Mouse (Mus musculus) common myeloid progenitor, adult 5-6 weeks (primary cell): ENCODE data around the gene Farsa. TPM values are rescaled to one million over a fixed set of nuclear protein-coding genes. Genes with fewer than 3 reads are reported as not detected.

Experiments
- ATAC-seq: replicated peaks from 2 replicates; pipeline ENCODE4 v1.8.0; 2016; ENCODE audit warnings: low read depth, mild to moderate bottlenecking, moderate TSS enrichment, inconsistent platforms; ENCODE audit not compliant: poor library complexity, severe bottlenecking
- total RNA-seq: library from RNA; stranded (forward); fragments of 200-1000, 187-1606 nt; gene quantifications from 2 replicates; pipeline ENCODE4 v1.2.3, GENCODE M21; 2017

Gene Farsa
- total RNA-seq, 1 experiment from 2014 or later: 162 TPM

DNA sequence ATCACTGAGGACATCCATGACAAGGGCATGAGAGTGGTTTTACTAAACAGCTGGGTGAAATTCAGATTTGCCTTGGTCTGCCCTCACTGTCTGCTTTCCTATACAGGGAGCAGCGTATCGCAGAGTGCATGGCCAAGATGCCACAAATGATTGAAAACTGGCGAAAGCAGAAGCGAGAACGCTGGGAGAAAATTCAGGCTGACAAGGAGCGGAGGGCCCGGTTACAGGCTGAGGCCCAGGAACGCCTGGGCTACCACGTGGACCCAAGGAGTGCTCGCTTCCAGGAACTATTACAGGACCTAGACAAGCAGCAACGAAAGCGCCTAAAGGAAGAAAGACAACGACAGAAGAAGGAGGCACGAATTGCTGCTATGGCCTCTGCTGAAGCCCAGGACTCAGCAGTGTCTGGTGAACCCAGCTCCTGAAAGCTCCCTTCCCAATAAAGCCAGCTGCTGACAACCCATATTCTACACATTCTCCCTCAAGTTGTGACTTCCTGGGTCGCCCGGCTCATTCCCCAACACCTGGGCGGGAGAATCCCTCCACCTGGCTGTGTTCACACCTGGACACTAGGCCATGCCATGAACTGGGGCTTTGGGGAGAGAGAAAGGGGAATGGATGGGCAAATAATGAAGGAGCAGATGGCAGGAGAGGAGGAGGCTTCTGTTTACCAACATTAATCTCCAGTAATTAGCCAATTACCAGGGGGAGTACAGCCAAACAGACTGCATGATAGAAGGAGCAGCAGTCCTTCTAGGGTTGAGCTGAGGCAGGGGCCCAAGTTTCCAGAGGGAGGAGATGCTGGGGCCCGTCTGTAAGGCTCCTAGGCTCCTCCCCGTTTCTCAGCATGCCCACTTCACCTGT lies 22.6 kb upstream of the Farsa start:
- ATAC-seq: no peak

DNA sequence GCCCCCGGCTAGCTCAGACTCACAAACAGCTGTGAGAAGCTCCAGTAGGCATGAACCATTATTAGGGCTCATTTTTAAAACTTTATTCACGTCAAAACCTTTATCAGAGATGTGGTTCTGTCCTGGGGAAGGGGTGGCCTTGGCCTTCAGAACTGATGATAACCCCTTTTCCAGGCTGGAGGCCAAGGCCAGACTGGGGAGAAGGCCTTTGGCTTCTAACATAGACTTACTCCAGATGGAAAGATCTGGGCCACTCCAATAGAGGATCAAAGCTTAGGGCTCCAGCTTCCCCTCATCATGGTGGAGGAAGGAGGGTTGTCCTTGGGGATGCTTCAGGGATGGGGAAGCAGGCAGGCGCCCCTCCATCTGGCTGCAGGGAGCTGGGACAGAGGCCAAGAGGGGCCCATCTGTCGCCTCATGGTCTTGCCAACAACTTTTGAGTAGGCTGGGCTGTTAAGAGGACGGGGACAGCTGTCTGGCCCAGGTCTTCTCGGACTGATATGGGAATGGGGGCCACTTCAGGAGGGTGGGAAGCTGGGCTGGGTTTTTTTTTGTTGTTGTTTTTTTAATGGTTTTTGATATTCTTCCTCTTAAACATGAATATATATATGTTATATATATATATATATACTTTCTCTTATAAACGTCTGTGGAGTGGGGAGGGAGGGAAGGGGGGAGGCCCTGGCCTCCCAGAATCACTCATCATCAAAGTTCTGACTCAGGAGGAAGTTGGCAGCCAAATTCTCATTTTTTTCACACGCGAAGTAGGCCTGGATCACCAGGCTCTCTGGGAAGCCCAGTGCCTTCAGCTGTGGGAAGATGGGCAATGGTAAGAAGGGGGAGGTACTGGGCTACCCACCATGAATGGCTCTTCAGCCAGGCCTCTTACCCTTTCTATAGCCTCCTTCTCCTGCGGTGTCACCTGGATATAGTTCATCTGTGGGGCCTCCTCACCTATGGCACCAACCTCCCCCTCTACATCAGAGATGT lies 21.6 kb upstream of the Farsa start:
- ATAC-seq: no peak

- no peak for ATAC-seq
Observed at GRCm38 (mm10) chr8:84837149-84837911, 19.5 kb upstream of the Farsa start.

DNA sequence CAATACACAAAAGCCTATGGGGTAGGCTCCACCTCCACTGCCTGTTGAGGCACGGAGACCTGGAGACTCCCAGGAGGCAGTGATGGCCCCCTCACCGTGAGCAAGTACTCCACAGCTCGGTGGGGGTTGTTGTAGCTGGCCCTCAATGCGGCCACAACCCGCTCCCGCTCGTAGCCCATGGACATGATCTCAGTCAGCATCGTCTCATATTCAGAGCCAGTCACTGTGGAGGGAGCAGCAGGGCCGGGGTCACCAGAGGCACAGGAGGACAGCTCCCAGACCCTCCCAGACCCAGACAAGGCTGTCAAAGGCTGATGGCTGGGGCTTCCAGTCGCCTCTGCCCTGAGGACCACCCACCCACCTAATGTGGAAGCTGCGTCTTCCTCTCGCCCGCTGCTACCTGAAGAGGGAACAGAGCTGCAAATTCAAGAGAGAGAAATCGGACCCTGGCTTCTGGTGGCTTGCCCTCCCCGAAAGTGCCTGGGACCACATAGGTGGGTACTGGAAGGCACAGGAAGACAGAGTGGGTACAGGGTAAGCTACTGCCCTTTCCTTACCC lies 18.8 kb upstream of the Farsa start:
- no peak for ATAC-seq

DNA sequence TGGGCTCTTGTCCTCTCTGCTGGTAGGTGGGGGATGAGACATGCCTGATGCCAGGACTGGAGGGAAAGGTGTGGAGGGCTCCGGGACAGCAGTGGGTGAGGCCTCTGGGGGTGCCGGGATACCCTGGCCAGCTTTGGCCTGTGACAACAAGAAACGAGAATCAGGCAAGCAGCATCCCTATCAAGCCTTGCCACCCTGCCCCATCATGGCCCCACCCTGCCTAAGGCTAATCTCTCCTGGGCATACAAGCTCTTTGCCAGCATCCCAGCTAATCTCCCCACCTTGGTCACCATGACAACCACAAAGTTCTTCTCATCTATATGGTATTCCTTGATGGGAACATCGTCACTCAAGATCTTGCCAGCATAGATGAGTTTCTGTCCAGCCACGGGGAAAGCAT lies 18.3 kb upstream of the Farsa start:
- no peak for ATAC-seq

DNA sequence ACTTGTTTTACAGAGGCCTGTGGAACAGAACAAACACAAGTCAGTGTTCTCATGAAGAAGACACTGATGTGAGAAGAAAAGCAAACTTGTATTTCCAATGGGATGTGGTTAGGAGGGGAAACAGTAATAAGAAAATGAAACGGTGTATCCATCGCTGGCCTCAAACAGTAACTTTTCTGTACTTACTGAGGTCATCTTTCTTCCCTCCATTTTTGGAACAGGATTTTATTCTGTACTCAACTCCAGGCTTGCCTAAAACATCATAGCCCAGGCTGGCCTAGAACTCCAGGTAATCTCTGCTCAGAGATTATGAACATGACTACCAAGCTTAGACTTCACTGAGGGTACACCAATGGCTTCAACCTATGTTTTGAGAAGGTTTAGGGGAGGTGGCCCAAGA lies 17.4 kb upstream of the Farsa start:
- no peak for ATAC-seq

DNA sequence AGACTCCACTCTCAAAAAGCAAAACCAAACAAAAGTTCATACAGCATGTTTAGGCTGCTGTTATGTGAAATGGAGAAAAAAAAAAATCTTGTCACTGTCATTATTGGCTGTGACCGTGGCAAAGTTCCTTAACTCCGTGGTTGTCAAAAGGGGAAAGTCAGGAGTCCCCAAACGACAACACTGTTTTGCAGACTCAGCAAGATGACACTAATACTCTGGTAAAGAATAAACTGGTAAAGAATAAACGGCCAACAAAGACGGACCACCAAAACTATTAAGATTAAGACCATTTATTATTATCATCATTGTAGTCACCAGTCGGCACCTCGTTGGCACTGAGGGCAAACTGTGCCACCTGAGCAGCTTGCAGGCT lies 16.9 kb upstream of the Farsa start:
- no peak for ATAC-seq

GRCm38 (mm10) chr8:84840248-84840999 lies 16.4 kb upstream of the Farsa start, which contains the start of gene Rad23a:
Gene Rad23a (minus strand): TSS chr8:84840665.
- peak; percentile 91 for ATAC-seq

DNA sequence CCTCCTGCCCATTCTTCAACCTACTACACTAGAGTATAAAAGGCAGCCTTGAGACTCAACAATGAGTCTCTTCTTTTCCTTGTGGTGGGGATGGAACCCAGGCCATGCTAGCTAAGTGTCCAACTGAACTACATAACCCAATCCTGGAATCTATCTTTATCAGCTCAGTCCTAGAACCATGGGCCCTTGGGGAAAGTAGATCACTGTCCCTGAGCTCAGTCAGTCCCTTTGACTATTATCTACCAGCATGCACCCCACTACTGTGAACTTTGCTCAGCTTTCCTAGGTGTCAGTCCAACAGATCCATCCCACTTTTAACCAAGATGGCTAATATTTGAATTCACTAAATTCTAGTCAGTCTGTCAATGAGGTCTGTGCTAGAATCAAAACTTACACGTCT lies 15.3 kb upstream of the Farsa start:
- ATAC-seq: no peak

DNA sequence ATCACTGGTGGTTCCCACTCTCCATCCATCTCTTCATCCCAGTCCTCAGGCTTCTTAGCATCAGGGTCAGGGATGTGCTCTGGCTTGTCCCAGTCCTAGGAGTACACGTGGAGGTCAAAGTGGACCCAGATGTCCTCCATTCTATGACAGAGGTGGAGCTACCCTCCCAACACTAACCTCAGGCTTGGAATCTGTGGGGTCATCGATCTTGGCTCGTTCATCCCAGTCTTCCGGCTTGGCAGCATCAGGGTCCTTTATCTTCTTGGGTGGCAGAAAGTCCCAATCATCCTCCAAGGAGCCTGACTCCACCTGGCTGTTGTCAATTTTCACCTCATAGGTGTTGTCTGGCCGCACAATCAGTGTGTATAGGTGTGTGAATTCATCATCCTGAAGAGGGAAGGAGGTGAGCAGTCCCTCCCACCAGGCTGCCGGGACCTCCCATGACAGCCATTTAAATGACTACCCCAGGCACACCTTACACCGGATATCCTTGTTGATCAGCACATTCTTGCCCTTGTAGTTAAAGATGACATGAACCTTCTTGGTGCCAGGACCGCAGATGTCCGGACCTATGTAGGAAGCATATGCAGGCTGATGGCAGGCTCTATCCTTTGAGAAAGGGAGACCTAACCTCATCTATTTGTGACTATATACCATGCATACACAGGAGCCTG lies 12.3 kb upstream of the Farsa start:
- no peak for ATAC-seq

DNA sequence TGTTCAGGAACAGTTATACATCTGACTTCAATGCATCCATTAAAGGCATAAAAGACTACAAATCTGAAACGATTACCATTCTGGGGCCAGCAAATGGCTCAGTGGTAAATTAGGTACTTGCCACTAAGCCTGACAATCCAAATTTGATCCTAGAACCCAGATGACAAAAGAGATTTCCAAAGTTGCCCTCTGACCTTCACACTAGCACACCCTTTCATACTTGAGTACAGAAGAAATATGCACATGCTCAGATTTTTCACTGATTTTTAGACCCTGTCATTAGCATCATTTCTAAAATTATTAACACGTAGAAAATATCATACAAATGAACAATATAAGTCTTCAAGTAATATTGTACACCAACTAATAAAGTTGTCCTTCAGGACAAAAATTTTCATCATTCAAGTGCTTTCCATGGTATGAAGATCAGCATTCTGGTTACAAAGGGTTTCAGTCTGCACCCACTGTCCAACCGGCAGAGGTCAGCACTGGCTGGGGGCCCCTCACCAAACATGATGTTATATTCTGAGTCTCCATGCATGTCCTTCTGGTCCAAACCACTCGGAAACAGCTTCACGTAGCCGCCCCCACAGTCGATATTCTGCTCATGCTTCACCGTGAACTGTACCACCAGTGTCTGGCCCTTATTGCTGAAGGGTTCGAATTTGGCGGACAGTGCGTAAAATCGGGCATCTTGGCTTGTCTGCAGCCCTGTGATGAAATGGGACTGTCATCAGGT lies 11.3 kb upstream of the Farsa start:
- ATAC-seq: no peak

DNA sequence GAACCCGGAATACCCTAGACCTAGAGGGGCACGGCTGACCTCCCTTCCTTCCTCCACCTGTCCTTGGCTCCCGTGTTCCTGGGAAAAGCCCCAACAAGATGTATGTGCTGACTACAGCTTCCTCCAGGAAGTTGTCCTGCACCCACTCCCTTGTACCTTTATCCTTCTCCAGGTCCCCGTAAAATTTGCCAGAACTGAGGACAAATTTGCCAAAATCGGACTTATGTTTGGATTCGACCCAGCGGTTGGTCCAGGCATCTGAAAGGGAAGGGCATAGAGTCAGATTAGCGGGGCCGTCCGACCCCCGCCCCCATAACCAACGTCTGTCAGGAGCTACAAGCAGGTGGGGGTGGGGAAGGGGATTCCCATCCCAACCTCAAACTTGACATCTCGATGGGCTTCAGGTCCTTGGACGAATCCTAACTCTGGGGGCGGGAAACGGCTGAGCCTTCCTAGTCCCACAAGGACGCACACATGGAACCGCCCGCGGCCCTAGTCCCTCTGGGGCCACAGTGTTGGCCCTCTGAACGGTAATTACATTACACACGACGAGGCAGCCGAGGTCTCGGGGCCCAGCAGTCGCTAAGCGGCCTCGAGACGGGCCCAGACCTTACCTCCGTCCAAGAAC lies 10.6 kb upstream of the Farsa start:
- ATAC-seq: no peak

- peak; percentile 87 for ATAC-seq
Observed at GRCm38 (mm10) chr8:84846722-84847572, 9.8 kb upstream of the Farsa start, which contains the start of gene Calr. Gene Calr (minus strand): TSS chr8:84846934.

DNA sequence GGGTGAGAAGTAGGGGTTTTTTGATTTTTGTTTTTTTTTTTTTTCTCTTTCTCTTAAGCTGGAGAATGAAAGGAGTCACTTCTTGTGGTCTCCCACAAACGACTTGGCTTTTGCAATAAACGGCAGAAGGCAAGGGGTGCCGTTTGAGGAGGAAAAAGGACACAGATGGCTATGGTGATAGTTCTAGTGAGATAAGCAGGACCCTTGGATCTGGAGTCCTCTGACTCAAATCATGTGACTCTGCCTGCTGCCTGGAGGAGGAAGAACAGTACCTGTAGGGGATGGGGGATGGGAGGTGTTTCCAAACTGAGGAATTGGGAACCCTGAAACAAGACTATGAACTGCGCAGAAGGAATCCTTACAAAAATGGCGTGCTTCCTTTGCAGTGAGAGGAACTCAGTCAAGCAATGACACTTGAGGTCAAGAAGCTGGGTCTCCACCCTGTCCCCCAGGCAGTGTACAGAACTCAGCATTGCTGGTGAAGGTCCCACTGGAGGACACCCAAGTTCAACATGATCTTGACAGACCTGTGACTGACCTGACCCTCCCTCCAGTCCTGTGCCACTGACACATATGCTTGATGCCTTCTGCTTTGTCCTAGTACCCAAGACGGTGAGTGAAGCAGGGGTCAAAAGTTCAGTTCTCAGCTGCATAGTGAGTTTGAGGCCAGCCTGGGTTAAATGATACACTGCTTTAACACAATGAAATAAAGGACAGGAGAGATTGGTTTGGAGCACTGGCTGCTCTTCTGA lies 8.9 kb upstream of the Farsa start:
- peak; percentile 38 for ATAC-seq

DNA sequence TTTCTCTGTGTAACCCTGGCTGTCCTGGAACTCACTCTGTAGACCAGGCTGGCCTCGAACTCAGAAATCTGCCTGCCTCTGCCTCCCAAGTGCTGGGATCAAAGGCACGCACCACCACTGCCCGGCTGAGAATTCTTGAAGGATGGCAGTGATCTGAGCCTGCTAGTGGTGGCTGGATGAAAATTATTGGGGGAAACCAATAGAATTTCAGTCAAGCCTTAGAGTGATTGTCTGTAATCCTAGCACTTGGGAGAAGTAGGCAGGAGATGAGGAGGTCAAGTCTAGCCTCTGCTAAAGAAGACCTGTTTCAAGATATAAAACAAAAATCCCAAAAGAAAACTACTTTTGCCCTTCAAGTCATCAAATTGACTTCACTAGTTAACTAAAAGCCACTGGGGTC lies 355 bp upstream of the Farsa start:
- ATAC-seq: no peak
